Mouse (Mus musculus): Measurements from ENCODE around the gene 4930564D02Rik. TPM values are rescaled to one million over a fixed set of nuclear protein-coding genes. Genes with fewer than 3 reads are reported as not detected.

Gene 4930564D02Rik
- polyA plus RNA-seq, 2 experiments: not detected

- Histone ChIP-seq H3K27me3 (ENCODE audit: control insufficient read depth, insufficient read depth, low read length) (no peaks in the 10 kb centered on the region), H3K27ac (no peak overlapping the region), H3K4me2 (ENCODE audit: low read depth) (no peak overlapping the region), H3K4me1 (replicated peaks; ENCODE audit: control insufficient read depth in 2 of 2, insufficient read depth in 2 of 2, low read length in 1 of 2) (no peaks in the 10 kb centered on the region), H3K9me3 (ENCODE audit: control insufficient read depth, low read length) (no peaks in the 10 kb centered on the region), H3K4me3 (ENCODE audit: insufficient read depth in 1 of 2, low read depth in 2 of 2, low read length in 2 of 2) (no peak overlapping the region), H3K36me3 (replicated peaks; ENCODE audit: control insufficient read depth, insufficient read depth, low read depth) (no peaks in the 10 kb centered on the region), H3K9ac (replicated peaks) (no peak overlapping the region)
- no peak for ATAC-seq (ENCODE audit: insufficient read depth)
- WGBS (ENCODE audit: insufficient replicate concordance): 47% methylated on average over 7 of the region's 7 CpGs
- DNase-seq (ENCODE audit: low read depth in 3 of 3, low spot score in 3 of 3): no peak
- TF ChIP-seq EP300 (IDR thresholded peaks at IDR 0.05; ENCODE audit: low read depth) (no peak), CTCF (IDR thresholded peaks at IDR 0.05; ENCODE audit: low read depth) (no peak)
Observed at GRCm38 (mm10) chr3:105127881-105128280, 61.2 kb downstream of the 4930564D02Rik start.

Other genes starting within 250 kb of the 4930564D02Rik start
- 8.1 and 8.3 TPM in 2 replicates for gene Mov10, start 248.3 kb upstream of the 4930564D02Rik start, polyA plus RNA-seq (2012; rRNA removed)
- gene Mov10, start 248.3 kb upstream of the 4930564D02Rik start, polyA plus RNA-seq (2014; fragmentation: Nextera tagmentation; extraction: Ambion mirVana): 16.3 and 19.8 TPM in 2 replicates
- 3.0 and 3.9 TPM in 2 replicates for gene St7l, start 202.8 kb upstream of the 4930564D02Rik start, polyA plus RNA-seq (2012; rRNA removed)
- 8.9 and 11.1 TPM in 2 replicates for gene St7l, start 202.8 kb upstream of the 4930564D02Rik start, polyA plus RNA-seq (2014; fragmentation: Nextera tagmentation; extraction: Ambion mirVana)
- gene Capza1, start 202.3 kb upstream of the 4930564D02Rik start, polyA plus RNA-seq (2012; rRNA removed): 23.4 and 30.4 TPM in 2 replicates
- gene Capza1, start 202.3 kb upstream of the 4930564D02Rik start, polyA plus RNA-seq (2014; fragmentation: Nextera tagmentation; extraction: Ambion mirVana): 84.0 and 89.6 TPM in 2 replicates
- gene Wnt2b, start 104.9 kb upstream of the 4930564D02Rik start, polyA plus RNA-seq (2012; rRNA removed): 0.04 and 0.06 TPM in 2 replicates
- gene Wnt2b, start 104.9 kb upstream of the 4930564D02Rik start, polyA plus RNA-seq (2014; fragmentation: Nextera tagmentation; extraction: Ambion mirVana): 0.13 TPM in 1 of 2 replicates, not detected in the other
- 0.52 and 0.65 TPM in 2 replicates for gene Cttnbp2nl, start 13.7 kb upstream of the 4930564D02Rik start, polyA plus RNA-seq (2012; rRNA removed)
- gene Cttnbp2nl, start 13.7 kb upstream of the 4930564D02Rik start, polyA plus RNA-seq (2014; fragmentation: Nextera tagmentation; extraction: Ambion mirVana): 1.9 and 2.1 TPM in 2 replicates

All from liver, embryonic 14.5 days (tissue).